Mouse (Mus musculus): ENCODE measurements around the gene Tnfaip8l1.

DNA sequence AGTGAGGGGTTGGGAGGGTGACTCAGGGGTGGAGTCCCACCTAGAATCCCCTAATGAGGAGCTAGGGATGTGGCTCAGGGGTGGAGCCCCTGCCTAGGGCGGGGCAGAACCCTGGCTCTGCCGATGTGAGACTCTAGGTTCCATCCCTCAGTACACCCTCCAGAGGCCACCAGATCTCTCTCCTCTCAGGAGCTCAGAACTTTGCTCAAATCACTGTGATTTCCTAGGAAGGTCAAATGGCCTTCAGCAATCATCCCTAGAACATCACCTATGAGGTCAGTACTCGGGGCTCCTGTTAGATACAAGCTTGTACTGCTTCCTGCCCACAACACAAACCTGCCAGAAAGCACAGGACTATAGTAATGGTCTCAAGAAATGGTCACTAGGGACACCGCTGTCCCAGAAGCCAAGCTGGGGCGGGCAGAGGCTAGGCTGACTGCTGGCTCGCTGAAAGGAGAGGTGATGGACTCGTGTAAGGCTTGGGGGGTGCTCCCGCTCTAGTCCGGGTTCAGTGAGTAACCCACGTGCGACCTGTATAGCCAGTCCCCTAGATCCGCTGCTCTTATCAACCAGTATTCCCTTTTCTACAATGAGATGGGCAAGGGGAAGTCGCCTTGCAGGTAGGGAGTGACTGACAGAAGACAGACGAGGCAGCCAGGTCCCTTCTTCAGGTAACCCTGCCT, 20.8 kb downstream of the Tnfaip8l1 start:
- no peak for TF ChIP-seq MYOD1 (IDR thresholded peaks at IDR 0.05; ENCODE audit: control insufficient read depth in 1 of 3, insufficient read length in 2 of 3, low read depth in 2 of 3)
- no peak for TF ChIP-seq POLR2A (IDR thresholded peaks at IDR 0.05; ENCODE audit: insufficient read length, low read depth)
- no peak for TF ChIP-seq POLR2AphosphoS2 (IDR thresholded peaks at IDR 0.05; ENCODE audit: insufficient read length, low read depth)
